Mouse (Mus musculus): ENCODE data around the gene Vmn2r107.

The Vmn2r107 gene

GRCm38 (mm10) chr17:20344942-20345341, at the start of gene Vmn2r107:
Gene Vmn2r107 (plus strand): TSS chr17:20345242.
- no peak for DNase-seq (ENCODE audit: low spot score)

- no peak for DNase-seq (ENCODE audit: low spot score)
Observed at GRCm38 (mm10) chr17:20305790-20306189, 39.3 kb upstream of the Vmn2r107 start.

DNA sequence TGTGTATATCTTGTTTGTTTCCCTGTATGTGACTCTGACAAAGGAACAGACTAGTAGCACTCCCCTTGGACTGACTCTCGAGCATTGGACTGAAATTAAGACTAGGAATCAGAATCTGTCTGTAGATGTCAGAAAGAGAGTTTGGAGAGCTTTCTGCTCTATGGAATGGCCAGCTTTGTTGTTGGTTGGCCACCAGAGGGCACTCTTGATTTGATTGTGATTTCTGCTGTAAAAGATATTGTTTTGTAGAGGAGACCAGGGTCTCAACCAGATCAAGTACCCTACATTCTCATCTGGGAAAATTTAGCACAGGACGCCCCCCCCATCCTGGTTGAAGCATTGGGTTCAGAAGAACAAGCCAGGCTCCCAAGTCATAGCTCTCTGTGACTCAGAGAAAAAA, 54.1 kb downstream of the Vmn2r107 start:
- DNase-seq (ENCODE audit: low spot score), result no peak

- DNase-seq (ENCODE audit: low spot score), result no peak
Observed at GRCm38 (mm10) chr17:20413846-20414245, 68.8 kb downstream of the Vmn2r107 start, which contains the start of gene Vmn1r224. Gene Vmn1r224 (plus strand): TSS chr17:20414146.
